Mouse (Mus musculus) thymus, postnatal 10 days (tissue): ENCODE measurements around the gene Rab27a.

ENCODE experiments used
- DNase-seq, 2 experiments: peaks; one replicate each; pipeline ENCODE4 v3.0.0; 2021; ENCODE audit warnings: low spot score in 2 of 2

Gene Rab27a

GRCm38 (mm10) chr9:73044146-73045079 lies at the start of gene Rab27a:
Gene Rab27a, plus strand, starts transcription at chr9:73044854.
- DNase-seq, result peak; percentile 83 to 95

DNA sequence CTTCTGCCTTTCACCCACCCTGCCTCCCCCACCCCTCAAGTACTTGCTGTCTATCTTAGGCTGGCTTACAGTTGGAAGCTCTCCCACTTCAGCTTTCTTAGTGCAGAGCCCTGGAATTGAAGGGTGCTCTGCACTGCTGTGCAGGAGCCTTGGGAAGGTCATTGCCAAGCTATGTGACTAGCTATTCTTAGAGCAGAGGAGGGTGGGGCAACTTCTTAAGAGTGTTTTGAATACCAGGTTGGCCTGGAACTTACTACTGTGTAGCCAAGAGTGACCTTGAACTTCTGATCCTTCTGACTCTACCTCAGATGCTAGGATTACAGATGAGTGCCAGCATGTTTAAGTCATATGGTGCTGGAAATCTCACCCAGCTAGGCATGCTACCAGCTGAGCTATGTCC lies 48.5 kb upstream of the Rab27a start:
- DNase-seq, result no peak

DNA sequence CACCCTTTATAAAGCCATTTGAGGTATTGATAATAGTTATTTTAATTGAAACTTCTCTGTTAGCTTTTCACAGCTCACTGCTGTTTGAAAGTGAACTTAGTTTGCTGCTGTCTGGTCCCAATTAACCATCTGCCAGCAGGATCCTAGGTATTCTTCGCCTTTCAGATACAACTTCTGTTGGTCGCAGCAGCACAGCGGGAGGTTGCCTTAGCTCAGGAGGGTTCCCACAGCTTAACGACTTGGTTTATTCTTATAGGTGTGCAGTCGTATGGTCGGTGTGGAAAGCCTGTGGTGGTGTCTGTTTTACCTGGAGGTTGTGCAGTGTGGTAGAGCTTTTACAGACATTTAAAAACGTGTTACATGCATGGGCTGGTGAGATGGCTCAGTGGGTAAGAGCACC lies 47.8 kb upstream of the Rab27a start:
- no peak for DNase-seq

DNA sequence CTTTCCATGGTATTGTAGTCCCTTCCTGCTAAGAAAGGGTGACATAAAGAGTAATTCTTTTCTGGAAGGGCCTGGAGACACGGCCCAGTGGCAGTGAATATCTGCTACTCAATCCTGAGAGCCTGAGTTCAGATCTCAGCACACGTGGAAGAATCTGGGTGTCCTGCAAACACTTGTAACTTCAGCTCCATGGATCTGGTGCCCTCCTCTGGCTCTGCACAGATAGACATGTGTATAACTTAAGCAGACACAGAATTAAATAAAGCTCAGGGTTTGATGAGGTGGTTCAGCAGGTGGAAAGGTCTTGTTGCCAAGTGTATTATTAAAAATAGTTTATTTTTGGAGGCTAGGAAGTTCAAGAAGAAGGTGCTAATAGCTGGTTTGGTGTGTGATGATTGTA lies 44.2 kb upstream of the Rab27a start:
- DNase-seq, result no peak

DNA sequence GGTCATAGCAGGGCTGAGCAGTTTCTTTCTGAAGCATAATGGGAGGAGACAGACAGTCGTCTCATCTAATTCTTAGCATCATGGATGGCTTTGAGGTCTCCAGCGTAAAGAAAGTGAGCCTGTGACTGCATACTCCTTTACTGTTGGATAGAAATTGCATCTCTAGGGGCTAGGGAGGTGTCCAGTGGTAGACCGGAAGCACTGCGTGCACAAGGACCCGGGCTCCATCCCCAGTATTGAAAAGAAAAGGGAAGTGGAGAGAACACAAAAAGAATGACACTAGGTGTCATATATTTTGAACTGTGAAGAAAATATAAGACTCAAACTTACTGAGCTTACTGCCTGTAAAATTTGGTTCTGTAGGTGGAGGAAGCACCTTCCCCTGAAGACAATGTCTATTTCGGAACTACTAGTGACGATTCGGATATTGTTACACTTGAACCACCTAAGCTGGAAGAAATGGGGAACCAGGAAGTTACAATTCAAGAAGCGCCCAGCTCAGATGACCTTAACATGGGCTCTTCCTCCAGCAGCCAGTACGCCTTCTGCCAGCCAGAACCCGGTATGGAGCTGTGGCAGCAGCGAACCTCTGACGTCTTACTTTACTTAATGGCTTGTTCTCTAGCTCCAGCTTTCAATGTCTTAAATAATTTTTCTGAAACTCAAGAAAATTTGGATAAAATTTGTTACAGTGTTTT lies 43.2 kb upstream of the Rab27a start:
- no peak for DNase-seq

DNA sequence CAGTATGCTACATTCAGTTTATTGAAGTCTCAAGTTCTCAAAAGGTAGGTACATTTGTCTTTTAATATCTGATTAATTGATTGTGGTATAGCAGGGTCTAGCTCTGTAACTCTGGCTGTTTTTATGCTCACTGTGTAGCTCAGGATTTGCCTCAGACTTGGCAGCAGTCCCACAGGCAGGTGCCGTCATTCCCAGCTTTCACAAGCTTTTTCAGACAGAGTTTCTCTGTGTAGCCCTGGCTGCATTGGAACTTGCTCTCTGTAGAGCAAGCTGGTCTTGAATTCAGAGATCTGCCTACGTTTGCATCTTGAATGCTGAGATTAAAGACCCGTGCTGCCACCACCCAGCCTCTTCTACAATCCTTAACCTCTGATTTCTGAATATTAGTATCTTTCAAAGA lies 42.5 kb upstream of the Rab27a start:
- no peak for DNase-seq

GRCm38 (mm10) chr9:73004076-73004475 lies 40.6 kb upstream of the Rab27a start:
- no peak for DNase-seq

DNA sequence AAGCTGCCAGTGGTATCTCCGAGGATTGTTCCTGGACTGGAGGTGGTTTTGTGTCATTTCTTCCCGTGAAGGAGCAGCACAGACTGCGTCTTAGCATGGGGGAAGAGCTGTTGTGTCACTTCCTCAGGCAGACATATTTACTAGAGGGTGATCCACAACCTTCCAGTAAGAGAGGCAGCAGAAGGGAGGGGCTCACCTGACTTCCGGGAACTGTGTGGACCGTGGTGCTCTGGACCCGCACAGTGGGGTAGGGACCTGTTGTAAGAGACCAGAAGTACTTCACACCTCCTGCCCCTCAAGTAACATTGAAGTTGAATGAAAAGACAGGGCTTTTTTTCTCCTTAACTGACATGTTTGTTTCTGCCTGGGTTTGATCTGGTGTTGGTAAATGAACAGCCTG lies 39.5 kb upstream of the Rab27a start:
- DNase-seq, result no peak

GRCm38 (mm10) chr9:73006175-73006574 lies 38.5 kb upstream of the Rab27a start:
- no peak for DNase-seq

DNA sequence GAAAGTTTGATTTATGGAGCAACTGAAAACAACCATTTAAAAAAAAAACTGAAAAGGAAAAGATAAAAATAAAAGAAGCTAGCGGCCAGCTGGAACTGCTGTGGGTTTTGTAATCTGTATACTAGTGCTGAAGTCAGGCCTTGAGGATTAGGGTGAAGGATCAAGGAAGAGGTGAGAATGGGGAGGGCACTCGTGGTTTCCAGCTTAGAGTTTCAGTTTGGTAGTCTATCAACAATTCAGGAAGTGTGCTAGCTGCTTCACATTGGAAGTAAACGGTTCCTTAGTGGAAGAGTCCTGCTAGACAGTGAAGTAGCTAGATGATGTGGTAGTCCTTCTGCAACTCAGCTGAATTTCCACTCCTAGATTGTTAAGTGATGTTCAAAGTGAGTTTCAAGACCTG lies 36.3 kb upstream of the Rab27a start:
- no peak for DNase-seq

GRCm38 (mm10) chr9:73012629-73013028 lies 32.0 kb upstream of the Rab27a start:
- no peak for DNase-seq

- no peak for DNase-seq
Observed at GRCm38 (mm10) chr9:73014724-73015123, 29.9 kb upstream of the Rab27a start.

GRCm38 (mm10) chr9:73019841-73020240 lies 24.8 kb upstream of the Rab27a start:
- no peak for DNase-seq

- DNase-seq, result no peak
Observed at GRCm38 (mm10) chr9:73020566-73021097, 24.0 kb upstream of the Rab27a start.

DNA sequence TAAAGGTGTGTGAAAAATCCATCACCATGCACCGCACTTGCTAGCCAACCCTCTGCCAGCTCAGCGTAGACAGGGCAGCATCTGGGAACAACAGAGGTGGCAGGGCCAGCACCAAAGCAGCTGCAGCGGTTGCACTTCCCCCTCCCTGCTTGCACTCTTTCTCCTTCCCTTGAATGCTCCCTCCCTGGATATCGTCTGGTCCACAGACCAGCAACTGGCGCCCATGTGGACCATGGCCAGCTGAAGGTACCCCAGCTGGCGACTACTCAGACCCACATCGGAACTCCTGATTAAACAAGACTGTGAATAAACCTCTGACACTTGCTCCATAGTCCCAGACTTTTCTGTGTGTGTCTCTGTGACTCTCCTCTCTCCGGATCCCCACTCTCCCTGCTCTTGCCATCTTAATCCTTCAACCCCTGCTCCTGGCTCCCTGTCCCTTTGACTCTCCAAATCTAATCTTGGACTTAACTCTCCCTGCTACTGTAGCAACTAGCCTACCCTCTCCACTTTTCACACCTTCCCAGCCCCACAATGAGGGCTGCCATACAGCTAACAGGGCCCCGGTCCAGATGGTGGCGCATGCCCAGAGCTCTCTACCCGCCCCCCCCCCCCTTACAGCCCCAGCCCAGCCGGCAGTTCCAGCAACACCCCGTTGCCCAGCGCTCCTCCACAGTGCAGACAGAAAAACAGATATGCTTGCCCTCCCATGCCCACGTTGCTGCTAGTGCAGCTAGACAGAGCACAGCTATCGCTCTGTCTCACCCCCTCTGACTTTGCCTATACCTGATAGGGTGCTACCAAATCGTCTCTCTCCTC lies 18.6 kb upstream of the Rab27a start:
- no peak for DNase-seq

DNA sequence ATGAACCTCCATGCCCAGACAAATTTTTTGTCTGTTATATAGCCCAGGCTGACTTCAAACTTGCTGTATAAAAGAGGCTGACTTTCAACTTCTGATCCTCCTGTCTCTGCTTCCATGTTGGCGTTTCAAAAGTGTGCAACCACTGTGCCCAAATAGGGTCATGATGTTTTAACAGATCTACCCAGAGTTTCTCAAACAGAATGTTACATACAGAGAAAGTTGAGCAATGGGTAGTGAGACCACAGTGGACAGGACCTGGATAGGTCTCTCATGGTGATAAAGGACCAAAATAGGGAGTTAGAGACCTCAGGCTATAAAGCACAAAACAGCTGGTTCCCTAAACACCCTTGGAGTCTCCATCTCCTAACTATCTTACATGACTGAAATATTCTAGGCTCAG lies 14.2 kb upstream of the Rab27a start:
- no peak for DNase-seq

- DNase-seq, result no peak
Observed at GRCm38 (mm10) chr9:73031421-73031820, 13.2 kb upstream of the Rab27a start.

DNA sequence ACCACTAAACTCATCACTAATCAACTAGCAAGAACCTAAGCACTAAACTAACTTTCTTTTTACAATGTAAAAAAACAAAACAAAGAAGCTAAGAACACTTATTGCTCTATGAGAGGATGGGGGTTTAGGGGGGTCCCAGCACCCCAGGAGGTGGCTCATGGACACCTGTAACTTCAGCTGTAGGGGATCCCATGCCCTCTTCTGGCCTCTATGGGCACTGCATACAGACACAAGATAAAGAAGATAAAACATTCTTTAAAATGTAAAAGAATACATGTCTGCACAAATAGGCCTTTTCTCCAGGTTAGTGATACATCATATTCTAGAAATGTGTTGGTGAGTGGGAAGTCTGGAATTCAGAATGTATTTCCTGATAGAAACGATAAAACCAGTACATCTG lies 11.2 kb upstream of the Rab27a start:
- DNase-seq, result no peak

DNA sequence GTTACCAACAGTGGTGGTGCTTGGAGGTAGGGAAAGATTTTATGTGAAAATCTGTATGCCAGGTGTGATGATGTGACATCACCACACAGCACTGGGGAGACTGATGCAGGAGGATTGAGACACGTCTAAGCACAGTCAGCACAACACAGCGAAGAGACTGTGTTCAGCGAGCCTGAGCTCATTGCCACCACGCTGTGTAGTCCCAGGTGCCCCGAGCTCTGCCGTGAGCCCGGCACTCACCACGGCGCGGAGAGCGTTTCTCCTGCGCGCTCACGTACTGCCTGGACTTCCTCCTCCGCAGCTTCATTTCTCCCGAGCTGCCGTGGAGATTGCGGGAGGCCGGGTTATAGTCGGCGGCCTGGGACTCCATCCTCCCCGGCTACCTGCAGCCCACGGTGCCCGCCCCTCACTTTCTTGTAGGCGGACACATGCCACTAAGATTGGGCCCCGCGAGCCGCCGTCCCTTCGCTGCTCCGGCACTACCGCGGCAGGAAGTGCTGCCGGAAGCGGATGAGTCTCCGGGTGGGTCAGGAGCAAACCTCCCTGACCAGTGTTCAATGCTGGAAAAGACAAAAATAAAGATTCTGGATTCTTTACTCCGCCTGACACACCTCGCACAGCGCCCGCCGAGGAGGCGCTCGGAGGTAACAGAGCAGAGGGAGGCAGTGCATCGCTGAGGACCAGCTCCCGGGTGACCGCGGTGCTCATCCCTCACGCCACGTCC lies 5.3 kb upstream of the Rab27a start:
- peak; percentile 90 to 91 for DNase-seq

- no peak for DNase-seq
Observed at GRCm38 (mm10) chr9:73040080-73040479, 4.6 kb upstream of the Rab27a start, which contains the start of gene Pigb. Gene Pigb, minus strand, starts transcription at chr9:73040378.

- DNase-seq, result peak; percentile 8 to 10
Observed at GRCm38 (mm10) chr9:73045204-73045603, 550 bp downstream of the Rab27a start.
